Mouse (Mus musculus): ENCODE data around the gene Aak1.

Gene Aak1

GRCm38 (mm10) chr6:86848915-86849644, at the start of gene Aak1:
Gene Aak1 (plus strand): TSS chr6:86849517.
- peak; percentile 93 for DNase-seq

- no peak for DNase-seq
These were observed 48.9 kb upstream of the Aak1 start for GRCm38 (mm10) chr6:86800467-86800866.

DNA sequence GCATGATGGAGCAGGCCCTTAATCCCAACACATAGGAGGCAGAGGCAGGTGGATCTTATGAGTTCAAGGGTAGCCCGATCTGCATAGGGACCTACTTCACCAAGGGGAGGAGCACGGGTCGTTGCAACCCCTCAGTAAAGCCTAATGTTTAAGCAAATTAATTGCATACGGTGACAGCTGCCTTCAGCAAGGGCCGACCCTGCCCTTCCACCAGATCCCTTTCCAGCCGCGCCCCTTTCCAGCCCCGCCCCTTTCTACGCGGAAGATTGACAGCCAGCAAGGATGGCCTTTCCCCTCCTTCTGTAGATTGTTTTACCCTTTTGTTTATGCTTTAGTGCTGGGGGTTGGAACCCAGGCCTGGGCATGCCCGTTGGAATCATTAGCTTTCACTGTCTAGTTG, 47.9 kb upstream of the Aak1 start:
- no peak for DNase-seq

- no peak for DNase-seq
These were observed 44.7 kb upstream of the Aak1 start for GRCm38 (mm10) chr6:86804646-86805045.

GRCm38 (mm10) chr6:86806455-86807086, 42.7 kb upstream of the Aak1 start:
- peak; percentile 81 for DNase-seq

DNA sequence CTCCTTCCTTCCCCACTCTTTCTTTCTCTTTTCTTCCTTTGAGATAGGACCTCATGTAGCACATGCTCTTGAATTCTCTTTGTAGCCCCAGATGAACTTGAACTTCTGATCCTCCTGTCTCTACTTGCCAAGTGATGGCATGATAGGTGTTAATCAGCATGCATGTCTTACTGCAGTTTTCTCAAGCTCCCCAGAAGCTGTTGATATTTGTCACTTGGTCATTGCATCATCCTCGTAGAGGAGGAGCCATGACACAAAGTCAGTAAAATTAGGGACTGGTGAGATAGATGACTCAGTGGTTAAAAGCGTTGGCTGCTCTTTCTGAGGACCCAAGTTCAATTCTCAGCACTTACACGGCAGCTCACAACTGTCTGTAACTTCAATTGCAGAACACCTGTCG, 36.4 kb upstream of the Aak1 start:
- no peak for DNase-seq

DNA sequence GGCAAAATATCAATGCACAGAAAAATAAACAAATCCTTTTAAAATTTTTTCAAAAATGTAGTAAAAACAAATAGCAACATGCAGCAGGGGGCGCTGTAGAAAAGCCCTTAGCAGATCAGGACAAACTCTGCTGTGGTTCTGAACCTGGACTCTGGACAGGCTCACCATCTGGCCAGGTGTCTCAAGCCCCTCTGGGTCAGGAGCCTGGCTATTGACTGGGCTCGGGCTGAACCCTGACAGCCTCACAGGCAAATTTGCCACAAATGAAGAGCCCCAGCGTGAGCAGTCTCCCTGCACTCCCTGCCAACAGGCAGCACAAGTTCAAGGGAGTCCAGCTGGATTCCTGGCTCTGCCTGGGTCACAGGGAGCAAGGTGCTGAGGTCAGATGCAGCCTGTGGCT, 36.0 kb upstream of the Aak1 start:
- DNase-seq = peak; percentile 83

DNA sequence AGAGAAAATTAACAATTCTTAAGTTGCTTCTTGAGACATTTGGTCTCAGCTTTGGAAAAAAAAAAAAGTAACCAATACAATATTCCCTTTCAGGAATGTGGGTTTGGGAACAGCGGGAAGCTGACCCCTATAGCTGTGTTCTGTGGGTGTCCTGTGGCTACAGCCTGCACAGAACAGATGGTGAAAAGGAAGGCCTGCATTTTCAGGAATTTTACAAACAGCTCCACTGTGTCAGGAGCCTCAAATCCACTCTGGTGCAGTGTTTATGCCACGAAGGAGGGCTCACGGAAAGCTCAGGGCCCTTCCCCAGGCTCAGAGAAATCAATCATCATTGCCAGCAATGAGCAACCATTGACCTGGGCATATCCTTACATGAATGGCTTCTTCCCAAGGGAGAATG, 34.4 kb upstream of the Aak1 start:
- no peak for DNase-seq

DNA sequence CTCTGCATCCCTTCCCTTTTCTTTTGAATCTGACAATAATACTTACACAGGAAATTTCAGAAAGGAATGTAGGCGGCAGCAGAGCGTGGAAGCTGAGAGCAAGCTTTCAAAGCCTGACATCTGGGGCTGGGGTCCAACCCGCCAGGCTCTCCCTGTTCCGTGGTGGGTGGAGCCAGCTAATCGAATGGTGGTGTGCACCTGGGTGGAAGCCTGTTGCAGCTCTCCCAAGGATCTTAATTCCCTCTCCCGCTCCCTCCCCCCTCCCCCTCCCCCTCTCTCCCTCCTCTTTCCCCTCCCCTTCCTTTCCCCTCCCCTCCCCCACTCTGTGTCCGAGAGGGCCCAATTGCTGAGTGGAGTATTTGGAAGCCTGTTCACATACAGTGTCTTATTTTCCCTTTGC, 33.9 kb upstream of the Aak1 start:
- no peak for DNase-seq

- DNase-seq = peak; percentile 70
These were observed 32.7 kb upstream of the Aak1 start for GRCm38 (mm10) chr6:86816586-86816985.

DNA sequence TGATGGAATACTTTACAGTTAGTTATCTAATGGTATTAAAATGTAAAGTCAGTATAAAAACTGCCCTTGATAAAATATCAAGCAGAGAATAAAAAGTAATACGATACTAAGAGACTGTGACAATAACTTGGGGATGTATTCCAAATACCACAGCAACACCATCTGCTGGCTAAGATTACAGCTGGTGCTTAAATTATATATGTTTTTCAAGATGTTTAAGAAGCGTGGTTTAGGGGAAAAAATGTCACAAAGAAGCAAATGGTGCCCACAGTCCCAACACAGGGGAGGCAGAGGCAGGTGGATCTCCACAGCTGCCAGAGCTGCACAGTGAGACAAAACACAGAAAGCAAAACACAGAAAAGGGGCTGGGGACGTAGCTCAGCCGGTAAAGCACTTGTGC, 30.4 kb upstream of the Aak1 start:
- no peak for DNase-seq

GRCm38 (mm10) chr6:86819926-86820325, 29.4 kb upstream of the Aak1 start:
- no peak for DNase-seq

GRCm38 (mm10) chr6:86820690-86821089, 28.6 kb upstream of the Aak1 start:
- peak; percentile 42 for DNase-seq

DNA sequence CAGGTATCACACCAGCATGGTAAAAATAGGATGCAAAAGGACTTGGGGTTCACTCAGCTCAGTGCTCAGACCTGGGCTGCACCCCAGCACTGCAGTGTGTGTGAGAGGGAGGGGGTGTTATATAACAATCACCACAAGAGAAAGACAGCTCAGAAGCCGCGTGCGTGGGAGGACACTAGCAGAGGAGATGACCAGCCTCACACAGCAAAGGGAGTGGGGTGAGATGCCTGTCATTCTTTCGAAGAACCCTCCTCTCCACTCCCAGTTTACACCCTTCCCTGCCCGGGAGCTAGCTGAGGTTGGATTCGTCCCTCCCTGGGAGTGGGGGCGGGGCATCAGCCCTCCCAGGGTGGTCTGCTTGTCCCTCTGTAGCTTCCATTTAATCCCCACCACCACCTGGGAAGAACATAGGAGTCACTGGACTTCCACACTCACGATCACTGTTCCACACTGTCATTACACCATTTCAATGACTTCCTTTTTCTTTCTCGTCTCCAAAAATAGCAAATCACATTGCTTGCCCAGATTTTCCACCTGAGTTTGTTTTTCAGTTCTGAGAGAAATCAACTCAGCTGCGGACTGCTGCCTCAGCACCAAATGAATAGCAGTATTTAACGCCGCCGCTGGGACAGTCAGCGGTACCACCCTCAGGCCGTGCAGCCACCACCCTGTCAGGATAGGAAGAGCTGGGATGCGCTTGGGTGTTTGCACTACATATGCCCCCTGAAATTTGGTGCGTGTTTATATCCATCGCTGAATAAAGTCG, 26.8 kb upstream of the Aak1 start:
- peak; percentile 62 for DNase-seq

GRCm38 (mm10) chr6:86823051-86823431, 26.3 kb upstream of the Aak1 start:
- no peak for DNase-seq

GRCm38 (mm10) chr6:86823824-86824223, 25.5 kb upstream of the Aak1 start:
- DNase-seq = peak; percentile 86

DNA sequence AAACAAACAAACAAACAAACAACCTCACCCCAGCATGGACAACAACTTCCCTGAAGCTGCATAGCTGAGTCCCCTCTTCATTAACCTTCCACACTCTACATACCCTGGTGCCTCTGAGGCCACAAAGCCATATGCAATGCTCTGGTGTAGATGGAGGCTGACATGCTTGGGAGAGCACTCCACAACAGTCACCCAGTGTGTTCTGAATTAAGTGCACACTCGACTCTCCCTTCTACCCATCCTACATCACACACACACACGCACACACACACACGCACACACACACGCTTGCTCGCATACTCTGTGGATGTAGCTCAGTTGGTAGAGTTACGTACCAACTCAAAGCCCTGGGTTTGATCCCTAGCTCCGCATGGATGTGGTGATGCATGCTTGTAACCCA, 24.9 kb upstream of the Aak1 start:
- DNase-seq = no peak

- DNase-seq = no peak
These were observed 21.9 kb upstream of the Aak1 start for GRCm38 (mm10) chr6:86827432-86827831.

GRCm38 (mm10) chr6:86829768-86830167, 19.5 kb upstream of the Aak1 start:
- DNase-seq = no peak

DNA sequence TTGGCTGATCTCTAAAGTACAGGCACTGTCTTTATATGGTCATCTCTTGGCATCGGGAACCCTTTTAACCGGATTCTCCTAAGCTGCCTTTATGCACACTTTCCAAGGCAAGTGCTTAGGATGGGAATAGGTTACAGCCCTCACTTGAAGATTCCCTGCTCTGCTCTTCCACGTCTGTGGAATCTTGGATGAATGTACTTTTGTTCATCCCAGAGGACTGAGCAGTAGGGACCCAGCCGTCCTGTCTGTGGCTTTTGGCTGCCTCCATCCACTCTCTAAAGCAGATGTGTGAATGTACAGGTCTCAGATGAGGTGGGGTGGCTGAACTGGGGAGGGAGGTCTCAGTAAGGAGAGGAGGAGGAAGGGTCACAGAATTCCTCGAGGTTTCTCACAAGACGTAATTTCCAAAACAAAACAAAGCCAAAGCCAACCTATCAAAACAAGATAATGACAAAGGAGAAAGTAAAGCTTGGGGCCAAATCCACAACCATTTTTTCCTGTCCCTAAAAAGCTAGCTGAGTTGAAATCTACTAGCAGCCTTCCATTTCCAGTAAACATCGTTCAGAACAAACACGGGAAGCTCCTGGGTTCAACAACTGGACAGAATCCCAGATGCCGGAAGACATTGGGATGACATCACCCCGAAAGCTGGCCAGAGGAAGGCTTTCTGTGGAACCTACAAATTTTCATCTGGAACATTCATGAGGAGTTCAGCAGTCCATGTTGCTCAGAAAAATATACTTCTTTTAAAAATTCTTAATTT, 18.4 kb upstream of the Aak1 start:
- DNase-seq = peak; percentile 82

GRCm38 (mm10) chr6:86832802-86833502, 16.4 kb upstream of the Aak1 start:
- peak; percentile 93 for DNase-seq

GRCm38 (mm10) chr6:86839089-86839488, 10.2 kb upstream of the Aak1 start:
- no peak for DNase-seq

GRCm38 (mm10) chr6:86841949-86842348, 7.4 kb upstream of the Aak1 start:
- DNase-seq = peak; percentile 71
